Mouse (Mus musculus) forebrain, embryonic 11.5 days (tissue): Measurements from ENCODE around the gene Echdc3. TPM values are rescaled to one million over a fixed set of nuclear protein-coding genes. Genes with fewer than 3 reads are reported as not detected.

ENCODE experiments used
- ATAC-seq: fragments of 200-750 bp; cut with Nextera tagmentation; replicated peaks from 2 replicates; pipeline ENCODE4 v1.8.0; 2017; ENCODE audit warnings: moderate TSS enrichment; ENCODE audit not compliant: low FRiP score
- DNase-seq: peaks from one replicate; pipeline ENCODE4 v3.0.0-alpha.2; 2017; ENCODE audit warnings: low spot score
- H3K27ac ChIP-seq: fragments of 300-500 bp; sonication (generic); 2 replicates; pipeline ENCODE4 v1.5.1; 2014; ENCODE audit warnings: low read depth, low read length
- H3K27me3 ChIP-seq: fragments of 300-500 bp; sonication (generic); 2 replicates; pipeline ENCODE4 v1.6.1; 2014; ENCODE audit warnings: mild to moderate bottlenecking, low read length, mixed read lengths; ENCODE audit not compliant: control insufficient read depth, insufficient read depth
- H3K36me3 ChIP-seq: fragments of 300-500 bp; sonication (generic); 2 replicates; pipeline ENCODE4 v1.6.1; 2014; ENCODE audit warnings: mild to moderate bottlenecking, low read length, moderate library complexity, mixed read lengths; ENCODE audit not compliant: control insufficient read depth, insufficient read depth
- H3K4me1 ChIP-seq: fragments of 300-500 bp; sonication (generic); replicated peaks from 2 replicates; pipeline ENCODE4 v1.6.1; 2014; ENCODE audit warnings: low read length, mixed read lengths; ENCODE audit not compliant: control insufficient read depth, insufficient read depth
- H3K4me2 ChIP-seq: fragments of 300-500 bp; sonication (generic); 2 replicates; pipeline ENCODE4 v1.6.1; 2014; ENCODE audit warnings: low read depth, mild to moderate bottlenecking, low read length, moderate library complexity, mixed read lengths; ENCODE audit not compliant: severe bottlenecking
- H3K4me3 ChIP-seq: fragments of 300-500 bp; sonication (generic); 2 replicates; pipeline ENCODE4 v1.5.1; 2014; ENCODE audit warnings: low read depth, low read length
- H3K9ac ChIP-seq: fragments of 300-500 bp; sonication (generic); 2 replicates; pipeline ENCODE4 v1.6.1; 2014; ENCODE audit warnings: low read length
- H3K9me3 ChIP-seq: fragments of 300-500 bp; sonication (generic); 2 replicates; pipeline ENCODE4 v1.6.1; 2016; ENCODE audit warnings: low read length, mixed read lengths; ENCODE audit not compliant: control insufficient read depth
- WGBS: fragments of 180-500 bp; shearing (Covaris S2); extraction: QIAGEN DNeasy Blood & Tissue Kit; methylation state at CpG from one replicate; pipeline ENCODE4 v1.1.7; 2014; 5-methylcytosine and 5-hydroxymethylcytosine counted together
- polyA plus RNA-seq: library from polyadenylated mRNA; unstranded; fragments of >200 nt; fragmentation: Nextera tagmentation; extraction: Ambion mirVana; gene quantifications from 2 replicates; pipeline ENCODE4 v1.2.1, GENCODE M21; 2014

The Echdc3 gene
- 2.3 and 2.9 TPM in 2 replicates for polyA plus RNA-seq

DNA sequence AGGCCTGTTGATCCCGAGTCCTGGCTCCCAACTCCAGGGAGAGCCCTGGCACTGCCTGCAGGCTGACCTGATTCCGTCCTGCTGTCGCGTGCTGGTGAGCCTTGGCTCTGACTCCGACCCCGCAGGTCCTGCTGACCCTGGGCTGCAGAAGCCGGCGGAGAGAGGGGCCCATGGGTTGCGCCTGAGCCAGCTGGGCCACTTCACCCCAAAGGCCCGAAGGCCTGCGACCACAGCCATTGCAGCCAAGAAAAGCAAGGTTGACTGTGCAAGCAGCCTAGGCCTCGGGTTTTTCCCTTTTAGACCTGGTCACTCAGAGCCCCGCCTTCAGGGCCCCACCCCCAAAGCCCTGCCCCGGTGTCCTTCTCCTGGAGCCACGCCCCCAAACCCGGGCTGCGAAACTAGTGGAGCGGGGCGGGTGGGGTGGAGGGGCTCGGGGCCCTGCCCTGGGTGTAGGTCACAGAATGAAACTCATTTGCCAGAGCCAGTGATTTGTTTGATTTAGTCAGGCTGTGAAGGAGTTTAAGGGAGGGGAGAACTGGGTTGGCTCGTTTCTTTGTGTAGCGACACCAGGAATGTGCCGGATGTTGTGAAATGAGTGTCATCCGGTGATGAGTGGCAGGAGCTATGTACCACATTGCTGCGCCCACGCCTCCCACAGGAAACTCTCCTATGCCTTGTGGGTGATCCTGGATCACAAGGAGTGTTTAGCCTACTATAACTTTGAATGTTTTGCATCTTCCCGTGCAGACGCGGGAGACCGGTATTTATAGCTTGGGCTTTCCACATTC is at the start of gene Echdc3:
Gene Echdc3, minus strand, starts transcription at position 310 of the 788 bp plus-strand sequence.
- Histone ChIP-seq H3K27me3 (no peaks in the 10 kb centered on the region), H3K4me3 (peak within 1 kb of the TSS; percentile 38), H3K36me3 (no peaks in the 10 kb centered on the region), H3K9me3 (no peaks in the 10 kb centered on the region), H3K27ac (peak within 1 kb of the TSS; percentile 64), H3K4me2 (peak within 1 kb of the TSS; percentile 81), H3K9ac (peak within 1 kb of the TSS; percentile 54), H3K4me1 (no peaks in the 10 kb centered on the region; the same call in 1 of the 2 replicates)
- ATAC-seq (peak; percentile 95), DNase-seq (peak; percentile 92)
- 1% methylated on average over 30 of the region's 30 CpGs for WGBS

DNA sequence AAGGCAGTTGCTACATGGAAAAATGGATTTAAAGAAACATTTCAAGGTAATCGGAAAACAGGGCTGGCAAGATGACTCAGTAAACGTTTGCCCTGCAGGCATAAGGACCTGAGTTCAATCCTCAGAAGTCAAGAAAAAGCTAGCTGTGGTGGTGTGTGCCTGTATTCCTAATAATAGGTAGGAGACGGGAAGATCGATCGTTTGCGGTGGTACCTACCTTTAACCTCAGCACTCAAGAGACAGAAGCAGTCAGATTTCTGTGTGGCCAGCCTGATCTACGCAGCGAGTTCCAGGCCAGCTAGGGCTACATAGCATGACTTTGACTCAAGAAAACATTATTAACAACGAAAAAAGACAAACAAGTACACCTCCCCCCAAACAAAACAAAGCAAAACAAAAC is 48.9 kb upstream of the Echdc3 start:
- WGBS = 44% methylated on average over 9 of the region's 9 CpGs
- H3K4me2 ChIP-seq = no peak overlapping the region; the same call in 1 of the 2 replicates
- H3K9me3 ChIP-seq = peaks cover 6% of the 10 kb centered on the region
- no peaks in the 10 kb centered on the region for H3K36me3 ChIP-seq
- no peaks in the 10 kb centered on the region for H3K4me1 ChIP-seq
- H3K9ac ChIP-seq = no peak overlapping the region
- DNase-seq (no peak), ATAC-seq (peak; percentile 22; the same call in 1 of the 2 replicates)
- no peak overlapping the region for H3K4me3 ChIP-seq
- no peak overlapping the region; the same call in 1 of the 2 replicates for H3K27ac ChIP-seq
- H3K27me3 ChIP-seq = peaks cover 72% of the 10 kb centered on the region

DNA sequence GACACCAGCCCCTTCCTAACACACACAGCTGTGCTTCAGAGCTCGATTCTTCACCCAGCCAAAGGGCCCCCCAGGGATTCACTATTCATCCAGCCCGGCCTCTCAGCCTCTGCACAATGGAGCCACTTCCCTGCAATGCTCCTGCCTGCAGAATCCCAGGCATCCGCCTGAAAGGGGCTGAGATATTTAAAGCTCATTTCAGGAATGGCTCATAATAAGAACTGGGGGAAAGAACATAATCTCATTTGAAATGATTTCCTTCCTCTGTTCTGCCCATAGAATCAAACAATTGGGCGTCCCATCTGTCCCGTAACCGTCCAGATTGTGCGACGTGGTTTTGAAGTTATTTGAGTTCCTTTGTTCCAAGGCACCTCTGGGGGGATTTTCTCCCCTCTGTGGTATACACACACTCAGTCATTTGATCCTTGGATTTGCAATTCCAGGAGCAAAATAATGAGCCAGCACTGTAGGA is 48.4 kb upstream of the Echdc3 start:
- Histone ChIP-seq H3K27ac (no peak overlapping the region; the same call in 1 of the 2 replicates), H3K9ac (no peak overlapping the region), H3K36me3 (no peaks in the 10 kb centered on the region), H3K4me1 (no peaks in the 10 kb centered on the region), H3K9me3 (peaks cover 6% of the 10 kb centered on the region), H3K27me3 (peaks cover 75% of the 10 kb centered on the region), H3K4me2 (no peak overlapping the region; the same call in 1 of the 2 replicates), H3K4me3 (no peak overlapping the region)
- WGBS = 3% methylated on average over 8 of the region's 8 CpGs
- ATAC-seq (peak; percentile 94), DNase-seq (peak; percentile 83)

DNA sequence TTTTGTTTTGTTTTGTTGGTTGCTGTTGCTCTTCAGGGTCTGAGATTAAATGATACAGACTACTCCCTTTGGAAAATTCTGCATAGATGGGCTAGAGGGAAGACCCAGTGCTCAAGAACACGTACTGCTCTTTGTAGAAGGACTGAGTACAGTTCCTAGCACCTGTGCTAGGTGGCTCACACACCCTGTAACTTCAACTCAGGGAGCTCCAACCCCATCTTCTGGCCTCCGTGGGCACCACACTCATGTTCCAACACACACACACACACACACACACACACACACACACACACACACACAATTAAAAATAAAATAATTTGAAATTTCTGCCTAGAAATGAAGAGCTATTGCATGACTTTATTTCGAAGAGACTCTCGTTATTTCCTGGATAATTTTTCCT is 47.8 kb upstream of the Echdc3 start:
- DNase-seq (no peak), ATAC-seq (0 out of 2 replicates have a peak, but pooled peaks have one; percentile 37)
- Histone ChIP-seq H3K27ac (no peak overlapping the region), H3K4me3 (no peak overlapping the region), H3K4me1 (peaks cover 2% of the 10 kb centered on the region; the same call in 1 of the 2 replicates), H3K9me3 (peaks cover 6% of the 10 kb centered on the region), H3K9ac (no peak overlapping the region), H3K4me2 (no peak overlapping the region), H3K36me3 (no peaks in the 10 kb centered on the region), H3K27me3 (peaks cover 72% of the 10 kb centered on the region)
- 60% methylated on average over 4 of the region's 4 CpGs for WGBS

DNA sequence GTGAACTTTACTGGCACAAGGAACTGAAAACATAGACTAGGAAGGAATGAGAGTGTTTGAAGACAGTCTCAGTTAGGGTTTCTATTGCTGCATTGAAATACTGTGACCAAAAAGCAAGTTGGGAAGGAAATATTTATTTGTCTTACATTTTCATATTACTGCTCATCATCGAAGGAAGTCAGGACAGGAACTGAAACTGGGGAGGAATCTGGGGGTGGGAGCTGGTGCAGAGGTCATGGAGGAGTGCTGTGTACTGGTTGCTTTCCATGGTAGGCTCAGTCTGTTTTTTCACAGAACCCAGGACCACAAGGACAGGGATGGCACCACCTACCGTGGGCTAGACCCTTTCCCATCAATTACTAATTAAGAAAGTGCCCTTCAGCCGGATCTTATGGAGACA is 46.3 kb upstream of the Echdc3 start:
- Histone ChIP-seq H3K4me2 (no peak overlapping the region), H3K27ac (no peak overlapping the region), H3K27me3 (peaks cover 59% of the 10 kb centered on the region), H3K4me1 (peaks cover 2% of the 10 kb centered on the region; the same call in 1 of the 2 replicates), H3K4me3 (no peak overlapping the region), H3K9ac (no peak overlapping the region), H3K9me3 (peaks cover 6% of the 10 kb centered on the region; the same call in 1 of the 2 replicates), H3K36me3 (no peaks in the 10 kb centered on the region)
- no peak for ATAC-seq
- DNase-seq = no peak
- 89% methylated on average over 3 of the region's 3 CpGs for WGBS

DNA sequence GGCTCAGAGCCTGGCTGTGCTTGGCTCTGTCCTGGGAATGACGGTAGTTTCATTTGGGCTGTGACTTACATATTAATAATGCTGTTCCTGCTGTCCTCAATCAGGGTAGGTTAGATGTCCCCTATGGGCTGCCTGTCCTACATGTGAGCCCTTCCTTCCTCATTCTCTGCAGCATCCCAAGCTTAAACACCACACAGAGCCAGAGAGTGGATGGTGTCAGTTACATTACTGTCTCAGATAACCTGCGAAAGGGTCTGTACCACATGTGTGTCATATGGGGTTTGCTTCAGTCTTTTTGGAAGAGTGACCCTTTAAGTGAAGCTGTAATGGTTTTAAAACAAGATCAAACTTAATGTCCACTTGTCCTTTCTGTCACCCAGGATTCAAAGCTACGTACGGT is 45.2 kb upstream of the Echdc3 start:
- peaks cover 48% of the 10 kb centered on the region for H3K27me3 ChIP-seq
- no peak overlapping the region for H3K9ac ChIP-seq
- H3K4me1 ChIP-seq = peaks cover 2% of the 10 kb centered on the region; the same call in 1 of the 2 replicates
- H3K9me3 ChIP-seq = peaks cover 6% of the 10 kb centered on the region; the same call in 1 of the 2 replicates
- H3K4me2 ChIP-seq = no peak overlapping the region
- 88% methylated on average over 4 of the region's 4 CpGs for WGBS
- ATAC-seq (no peak), DNase-seq (no peak)
- H3K4me3 ChIP-seq = no peak overlapping the region
- H3K36me3 ChIP-seq = no peaks in the 10 kb centered on the region
- H3K27ac ChIP-seq = no peak overlapping the region

DNA sequence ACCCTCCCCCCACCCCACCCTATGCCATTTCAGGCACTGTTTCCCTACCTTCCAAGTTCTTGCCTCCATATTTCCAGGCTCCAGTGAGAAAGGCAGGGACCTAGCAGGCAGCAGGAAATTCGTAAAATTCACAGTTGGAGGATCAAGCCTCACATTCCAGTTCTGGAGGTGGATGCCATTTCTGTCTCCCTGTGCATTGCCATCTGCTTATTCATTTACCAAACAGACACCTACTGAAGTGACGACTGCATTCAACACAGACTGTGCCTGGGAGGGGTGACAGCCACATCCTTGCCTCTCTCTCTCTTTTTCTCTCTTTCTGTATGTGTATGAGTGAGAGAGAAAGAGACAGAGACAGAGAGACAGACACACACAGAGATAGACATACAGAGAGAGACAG is 44.3 kb upstream of the Echdc3 start:
- peaks cover 45% of the 10 kb centered on the region for H3K27me3 ChIP-seq
- no peaks in the 10 kb centered on the region for H3K36me3 ChIP-seq
- peaks cover 6% of the 10 kb centered on the region; the same call in 1 of the 2 replicates for H3K9me3 ChIP-seq
- no peak for ATAC-seq
- 86% methylated on average over 2 of the region's 2 CpGs for WGBS
- peaks cover 2% of the 10 kb centered on the region; the same call in 1 of the 2 replicates for H3K4me1 ChIP-seq
- H3K4me2 ChIP-seq = no peak overlapping the region
- no peak overlapping the region for H3K27ac ChIP-seq
- no peak overlapping the region for H3K9ac ChIP-seq
- H3K4me3 ChIP-seq = no peak overlapping the region
- DNase-seq = no peak

DNA sequence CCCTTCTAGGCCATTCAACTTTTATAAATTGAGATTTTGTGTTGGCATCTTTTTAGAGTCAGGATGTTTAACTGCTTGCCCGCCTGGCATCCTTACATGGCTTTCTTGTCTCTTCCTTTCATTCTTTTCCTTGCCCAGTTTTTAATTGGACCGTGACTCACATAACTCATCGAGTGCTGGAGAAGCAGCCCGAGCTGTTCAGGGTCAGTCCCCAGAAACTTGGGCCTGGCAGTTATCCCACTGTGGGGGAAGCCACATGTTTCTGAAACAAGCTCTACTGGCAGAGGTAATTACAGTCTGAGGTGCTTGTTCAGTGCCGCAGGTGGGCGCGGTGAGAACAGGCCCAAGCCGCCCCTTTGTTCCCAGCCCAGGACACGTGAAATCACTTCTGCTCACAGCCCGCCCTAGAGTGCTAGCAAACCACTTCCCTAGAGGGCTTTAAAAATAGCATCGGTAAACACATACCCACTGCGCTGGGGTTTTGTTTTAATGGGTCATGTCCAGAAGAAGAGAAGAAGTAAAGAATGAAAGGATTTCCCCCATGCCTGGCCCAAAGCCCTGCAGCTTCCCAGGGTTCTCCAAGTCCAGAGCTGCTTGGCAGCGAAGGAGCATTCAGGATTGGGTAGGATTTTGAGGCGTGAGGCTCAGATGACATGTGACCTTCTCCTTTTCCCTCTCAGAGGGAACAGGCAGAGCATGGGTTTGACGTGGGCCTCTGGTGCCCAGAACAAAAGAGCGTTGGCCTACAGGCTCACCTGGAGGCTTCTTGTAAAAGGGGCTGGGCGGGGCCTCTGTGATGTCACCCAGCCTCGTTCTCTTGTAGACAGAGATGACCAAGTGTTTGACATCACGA is 43.4 kb upstream of the Echdc3 start:
- H3K27ac ChIP-seq = no peak overlapping the region
- 69% methylated on average over 19 of the region's 19 CpGs for WGBS
- ATAC-seq = peak; percentile 53

More for the DNA sequence above, 43.4 kb upstream of the Echdc3 start:
- H3K27me3 ChIP-seq = peaks cover 45% of the 10 kb centered on the region
- no peak overlapping the region for H3K4me3 ChIP-seq
- H3K4me2 ChIP-seq = no peak overlapping the region
- H3K4me1 ChIP-seq = peaks cover 2% of the 10 kb centered on the region; the same call in 1 of the 2 replicates
- peaks cover 6% of the 10 kb centered on the region; the same call in 1 of the 2 replicates for H3K9me3 ChIP-seq
- H3K9ac ChIP-seq = no peak overlapping the region
- no peak for DNase-seq
- no peaks in the 10 kb centered on the region for H3K36me3 ChIP-seq
